Mouse (Mus musculus) subcutaneous adipose tissue, adult 2 months (tissue): ENCODE results near the gene Zmat3. TPM values are rescaled to one million over a fixed set of nuclear protein-coding genes. Genes with fewer than 3 reads are reported as not detected.

Experiments
- polyA plus RNA-seq: library from polyadenylated mRNA; depleted of rRNA; stranded (reverse); fragments of >200 nt; gene quantifications from 2 replicates; pipeline ENCODE4 v1.2.3, GENCODE M21; 2012; ENCODE audit warnings: low replicate concordance; rRNA removed

The Zmat3 gene
- 8.6 and 19.0 TPM in 2 replicates for polyA plus RNA-seq

GRCm38 (mm10) chr3:32365546-32366245 is at the start of gene Zmat3:
Gene Zmat3 (minus strand): TSS chr3:32366014.

GRCm38 (mm10) chr3:32397461-32398174 is 31.8 kb upstream of the Zmat3 start, which contains the start of gene Pik3ca:
Gene Pik3ca (plus strand): TSS chr3:32397671.

Other genes starting within 250 kb of the Zmat3 start
- 10.6 and 11.4 TPM in 2 replicates for gene Pik3ca, start 31.7 kb upstream of the Zmat3 start, polyA plus RNA-seq
- not detected in 2 replicates for gene Kcnmb3, start 126.2 kb upstream of the Zmat3 start, polyA plus RNA-seq
- 29.5 and 33.6 TPM in 2 replicates for gene Zfp639, start 144.2 kb upstream of the Zmat3 start, polyA plus RNA-seq
- gene Mfn1, start 163.5 kb upstream of the Zmat3 start, polyA plus RNA-seq: 13.5 and 14.5 TPM in 2 replicates